Mouse (Mus musculus) C2C12 (cell line): ENCODE measurements at regions not wholly inside any gene's neighbourhood (a gene's known extent, or its start where the extent isn't known, plus 50 kb on each side); places are given as distances from the start of the nearest gene placed in this dataset.

Experiments
- CEBPB ChIP-seq: IDR thresholded peaks from one replicate; pipeline ENCODE4 v1.6.1; 2011; ENCODE audit warnings: low read depth, mild to moderate bottlenecking, control low read depth, moderate library complexity
- CTCF ChIP-seq: IDR thresholded peaks from one replicate; pipeline ENCODE4 v1.5.1; 2011; ENCODE audit not compliant: control insufficient read depth, insufficient read depth, insufficient read length
- MAX ChIP-seq: IDR thresholded peaks from one replicate; pipeline ENCODE4 v1.6.1; 2011; ENCODE audit warnings: mild to moderate bottlenecking, control low read depth
- MYOD1 ChIP-seq: IDR thresholded peaks from one replicate; pipeline ENCODE4 v1.6.1; 2011; ENCODE audit warnings: low read depth; ENCODE audit not compliant: control insufficient read depth, insufficient read length
- MYOG ChIP-seq: IDR thresholded peaks from one replicate; pipeline ENCODE4 v1.6.1; 2011; ENCODE audit not compliant: control insufficient read depth, insufficient read length; ENCODE audit errors: extremely low read depth
- USF1 ChIP-seq: IDR thresholded peaks from one replicate; pipeline ENCODE4 v1.6.1; 2011; ENCODE audit warnings: low read depth, mild to moderate bottlenecking, control low read depth, moderate library complexity

DNA sequence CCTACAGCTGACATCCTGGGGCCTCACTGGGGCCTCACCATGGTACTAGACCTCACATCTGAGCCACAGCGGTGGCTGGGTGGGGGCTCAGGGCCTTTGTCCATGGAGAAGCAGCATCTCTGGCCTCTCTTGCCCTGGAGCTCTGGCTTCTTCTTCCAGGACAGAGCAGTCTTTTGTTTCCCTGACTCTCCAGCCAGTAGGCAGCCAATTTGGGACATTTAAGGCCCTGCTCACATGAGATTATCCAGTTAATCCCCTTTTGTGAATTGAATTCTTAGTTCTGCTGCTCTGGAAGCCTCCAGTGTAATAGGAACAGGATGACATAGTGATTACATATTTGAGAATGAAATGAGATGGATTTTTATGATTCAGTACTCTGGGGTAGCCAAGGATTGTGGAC lies 140.5 kb upstream of the Lyplal1 start:
- TF ChIP-seq MYOG = no peak
- no peak for TF ChIP-seq CTCF
- no peak for TF ChIP-seq CEBPB
- TF ChIP-seq MAX = no peak
- TF ChIP-seq USF1 = no peak
- no peak for TF ChIP-seq MYOD1
